Mouse (Mus musculus) R1 (cell line): ENCODE data around the gene Olfr573-ps1.

Source experiments
- DNase-seq: peaks from one replicate; pipeline ENCODE4 v3.0.0-alpha.2; 2018; ENCODE audit warnings: low read depth, low spot score

The Olfr573-ps1 gene

DNA sequence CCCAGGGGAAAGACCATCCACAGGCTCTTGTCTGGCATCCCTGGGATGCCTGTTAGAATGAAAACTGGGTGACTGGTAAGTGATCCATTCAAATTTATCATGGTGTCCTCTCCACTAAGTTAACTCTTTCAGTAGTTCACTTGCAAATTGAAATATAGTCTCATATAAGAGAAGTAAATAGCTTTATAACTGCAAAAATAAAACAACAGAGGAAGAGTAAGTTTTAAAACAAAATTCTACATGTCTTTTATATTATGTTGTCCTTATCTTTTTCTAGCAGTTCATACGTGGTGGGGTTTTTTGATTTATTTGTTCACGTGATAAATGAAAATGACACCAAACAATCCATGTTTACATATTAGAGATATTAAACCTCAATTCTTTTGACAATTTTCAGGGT, at the start of gene Olfr573-ps1:
Gene Olfr573-ps1 (minus strand): TSS at position 101 of the 400 bp plus-strand sequence.
- no peak for DNase-seq

DNA sequence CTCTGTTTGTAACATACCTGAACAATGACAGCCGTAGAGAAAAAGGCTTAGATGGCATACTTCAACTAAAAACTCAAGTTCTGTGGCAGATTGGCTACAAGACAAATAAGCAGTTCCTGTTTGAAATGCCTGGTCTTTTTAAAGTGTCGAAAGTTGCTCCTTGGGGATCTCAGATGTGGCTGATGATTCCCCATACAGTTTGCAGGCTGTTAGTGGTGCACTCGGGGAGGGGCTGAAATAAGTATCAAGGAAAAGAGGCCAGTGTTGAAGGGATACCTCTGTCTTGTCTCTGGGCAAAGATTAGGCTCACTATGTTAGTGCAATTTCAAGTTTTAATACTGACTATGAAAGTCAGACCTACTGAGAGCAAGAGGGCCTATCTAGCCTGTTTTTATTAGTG, 46.8 kb upstream of the Olfr573-ps1 start, which contains the start of gene Olfr578:
Gene Olfr578 (minus strand): TSS at position 101 of the 400 bp plus-strand sequence.
- DNase-seq: no peak

DNA sequence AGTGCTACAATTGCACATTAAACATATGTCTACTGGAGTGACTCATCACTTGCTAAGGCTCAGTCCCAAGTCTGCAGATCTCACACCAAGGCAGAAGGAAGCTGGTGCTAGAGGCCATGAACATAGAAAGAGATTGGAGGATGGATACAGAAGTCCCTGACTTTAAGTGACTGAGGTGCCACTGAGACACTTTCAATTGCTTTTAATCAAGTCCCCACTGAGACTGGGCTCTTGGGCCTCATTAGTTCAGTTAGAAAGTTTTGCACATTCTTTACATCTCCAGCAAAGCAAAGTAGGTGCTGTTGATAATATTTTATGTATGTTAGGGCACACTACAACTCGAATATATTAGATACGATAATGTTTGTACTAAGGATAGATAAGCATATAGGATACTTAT, 33.5 kb upstream of the Olfr573-ps1 start, which contains the start of gene Olfr577:
Gene Olfr577 (minus strand): TSS at position 101 of the 400 bp plus-strand sequence.
- no peak for DNase-seq

DNA sequence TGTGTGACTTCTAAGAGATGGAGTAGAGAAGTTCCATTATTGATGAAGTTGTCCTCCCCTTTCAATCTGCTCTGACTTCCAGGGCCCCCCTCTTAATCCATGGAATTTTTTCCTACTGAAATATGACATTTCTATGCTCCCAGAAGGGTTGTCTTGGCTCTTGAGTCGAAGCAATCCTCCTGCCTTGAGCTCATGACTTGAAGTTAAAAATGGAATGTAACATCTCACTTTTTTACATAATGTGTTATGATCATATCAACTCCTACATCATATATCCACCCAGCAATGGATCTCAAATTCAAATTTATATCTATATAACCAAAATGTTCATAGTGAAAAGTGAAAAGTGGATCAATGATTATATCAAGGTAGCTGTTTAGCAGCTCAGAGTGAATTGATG, 32.0 kb upstream of the Olfr573-ps1 start:
- no peak for DNase-seq

DNA sequence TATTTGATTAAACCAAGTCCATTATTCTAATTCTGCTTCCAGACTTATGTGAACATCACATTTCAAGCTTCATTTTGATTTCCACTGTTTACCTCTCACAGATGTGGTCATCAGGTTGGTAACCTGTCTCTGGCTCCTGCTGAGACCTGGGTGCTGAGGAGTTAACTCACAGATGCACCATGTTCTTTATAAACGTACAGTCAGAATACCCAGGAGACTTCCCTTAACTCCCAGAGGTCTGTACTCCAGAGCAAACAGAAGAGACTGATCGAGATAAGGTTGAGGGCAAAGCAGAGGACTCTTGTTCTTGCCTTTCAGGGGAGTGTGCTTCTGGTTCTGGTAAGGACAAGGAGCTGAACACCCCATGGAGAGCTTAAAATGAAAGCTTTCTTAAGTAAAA, 20.0 kb upstream of the Olfr573-ps1 start, which contains the start of gene Olfr576:
Gene Olfr576 (plus strand): TSS at position 301 of the 400 bp plus-strand sequence.
- no peak for DNase-seq

DNA sequence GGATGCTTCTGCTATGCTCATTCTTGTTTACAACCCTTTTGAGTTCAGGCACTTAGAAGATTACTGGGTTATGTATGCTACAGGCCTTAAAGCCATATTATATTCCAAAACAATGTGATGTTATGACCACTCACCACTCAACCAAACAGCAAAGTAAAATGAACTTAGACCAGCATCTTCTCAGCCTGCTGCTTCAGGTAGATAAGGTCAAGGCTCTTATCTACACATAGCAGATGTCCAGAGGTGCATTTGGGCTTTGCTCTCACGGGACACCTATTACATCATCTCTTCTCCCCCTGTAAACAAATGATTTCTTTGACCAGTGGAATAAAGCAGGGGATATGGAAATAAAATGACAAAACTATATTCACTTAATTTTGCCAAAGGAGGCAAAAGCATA, 16.2 kb upstream of the Olfr573-ps1 start, which contains the start of gene Olfr575:
Gene Olfr575 (minus strand): TSS at position 183 of the 400 bp plus-strand sequence.
- DNase-seq: no peak

DNA sequence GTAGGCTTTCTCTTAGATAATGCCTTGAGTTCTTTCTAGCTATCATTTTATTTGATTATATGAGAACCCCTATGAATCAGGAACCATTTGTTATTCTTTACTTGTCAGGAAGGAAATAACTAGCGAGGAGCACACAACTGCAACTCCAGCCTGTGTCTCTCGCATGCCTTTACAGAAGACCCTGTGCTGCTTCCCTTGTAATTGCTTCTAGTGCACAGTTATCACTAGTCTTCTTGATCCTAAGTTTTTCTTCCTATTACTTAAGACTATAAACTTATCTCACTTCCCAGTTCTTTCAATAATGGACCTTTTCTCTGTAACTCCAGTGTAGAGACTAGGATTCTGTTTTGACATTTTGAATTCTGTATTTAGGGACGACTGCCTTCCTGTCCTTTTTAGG, 15.8 kb upstream of the Olfr573-ps1 start:
- no peak for DNase-seq

DNA sequence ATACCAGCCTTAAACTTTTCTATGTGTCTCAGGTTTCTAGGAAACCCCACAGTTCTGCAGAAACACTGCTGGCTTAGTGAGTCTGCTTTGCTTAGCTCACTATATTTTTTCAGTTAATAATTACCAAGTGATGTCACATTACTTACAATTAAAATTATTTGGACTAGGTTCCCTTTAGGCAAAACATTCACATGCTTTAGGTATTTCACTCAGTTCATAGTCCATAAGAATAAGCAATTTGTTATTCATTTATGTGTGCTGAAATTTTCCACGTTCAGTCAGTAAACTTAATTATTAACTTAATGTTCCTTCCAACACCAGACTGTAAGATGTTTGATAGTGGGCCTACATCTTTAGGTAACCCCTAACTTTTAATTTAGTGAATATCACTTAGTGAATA, 8.4 kb upstream of the Olfr573-ps1 start:
- no peak for DNase-seq

DNA sequence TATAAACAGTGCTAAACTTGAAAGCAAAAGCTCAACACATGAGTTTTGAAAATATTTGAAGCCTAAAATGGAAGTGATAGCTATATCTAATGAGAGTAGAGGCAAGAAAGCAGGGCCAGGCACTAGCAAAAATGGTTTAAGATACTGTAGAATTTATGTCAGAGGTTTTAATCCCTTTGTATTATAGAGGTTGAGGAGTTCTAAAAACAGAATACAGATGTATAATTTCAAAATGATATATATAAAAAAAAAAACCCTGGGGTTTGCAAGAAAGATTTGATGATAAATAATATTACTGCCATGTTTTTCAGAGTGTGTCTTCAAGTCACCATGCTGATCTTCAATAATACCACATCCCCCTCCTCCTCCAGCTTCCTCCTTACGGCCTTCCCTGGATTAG, 5.8 kb upstream of the Olfr573-ps1 start, which contains the start of gene Olfr574:
Gene Olfr574 (plus strand): TSS at position 301 of the 400 bp plus-strand sequence.
- DNase-seq: no peak

DNA sequence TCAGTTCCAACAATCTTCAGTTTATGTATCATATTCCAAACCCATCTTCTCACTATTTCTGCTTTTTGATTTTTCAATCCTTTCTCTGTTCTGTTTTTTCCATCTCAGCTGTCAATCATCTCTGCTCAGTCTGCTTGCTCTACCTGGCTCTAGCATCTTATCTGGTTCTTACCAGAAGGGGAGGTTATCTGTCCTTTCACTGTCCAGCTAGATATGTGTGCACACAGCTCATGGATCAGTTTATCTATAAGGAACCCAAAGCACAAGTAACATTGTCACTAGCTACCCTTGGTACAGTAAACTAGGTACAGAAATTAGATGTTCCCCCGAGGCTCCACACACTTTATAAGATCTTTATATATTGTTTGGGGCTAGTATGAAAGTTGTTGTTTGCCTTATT, 1.0 kb upstream of the Olfr573-ps1 start:
- DNase-seq: no peak

DNA sequence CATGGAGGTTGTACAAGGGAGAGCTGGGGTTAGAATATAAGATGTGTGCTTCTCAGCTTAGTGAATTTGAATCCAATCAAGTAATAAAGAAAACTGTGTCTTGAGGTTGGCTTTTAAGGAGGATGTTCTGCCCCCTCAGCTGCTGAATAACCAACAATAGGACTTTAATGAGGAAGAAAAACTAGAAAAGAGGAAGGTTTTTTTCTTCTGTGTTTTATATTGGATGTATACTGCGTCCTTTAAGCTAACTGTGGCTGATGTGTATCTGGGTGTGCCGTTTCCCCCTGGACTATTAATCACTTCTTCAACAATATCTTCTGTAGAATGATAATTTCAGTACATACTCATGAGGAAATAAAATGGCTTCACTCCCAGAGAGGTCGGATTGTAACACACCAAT, 15.3 kb downstream of the Olfr573-ps1 start:
- DNase-seq: no peak

DNA sequence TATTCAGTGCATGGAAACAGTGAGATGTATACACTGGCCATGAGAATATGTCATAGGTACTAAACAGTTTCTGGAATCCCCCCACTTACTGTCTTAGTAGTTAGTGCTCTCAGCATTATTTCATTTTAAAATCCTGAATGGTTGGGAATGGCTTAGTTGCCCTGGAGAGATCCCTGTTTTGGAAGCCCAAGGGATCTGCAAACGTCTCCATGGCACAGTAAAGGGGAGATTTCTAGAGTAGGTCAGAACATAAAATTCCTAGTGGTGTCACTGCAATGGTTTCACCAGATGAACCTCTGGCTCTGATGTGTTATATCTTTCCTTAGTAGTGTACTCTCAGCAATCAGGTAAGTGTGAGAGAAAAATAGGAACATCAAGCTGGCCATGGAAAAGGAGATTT, 18.3 kb downstream of the Olfr573-ps1 start, which contains the start of gene Olfr572:
Gene Olfr572 (plus strand): TSS at position 301 of the 400 bp plus-strand sequence.
- DNase-seq: no peak

DNA sequence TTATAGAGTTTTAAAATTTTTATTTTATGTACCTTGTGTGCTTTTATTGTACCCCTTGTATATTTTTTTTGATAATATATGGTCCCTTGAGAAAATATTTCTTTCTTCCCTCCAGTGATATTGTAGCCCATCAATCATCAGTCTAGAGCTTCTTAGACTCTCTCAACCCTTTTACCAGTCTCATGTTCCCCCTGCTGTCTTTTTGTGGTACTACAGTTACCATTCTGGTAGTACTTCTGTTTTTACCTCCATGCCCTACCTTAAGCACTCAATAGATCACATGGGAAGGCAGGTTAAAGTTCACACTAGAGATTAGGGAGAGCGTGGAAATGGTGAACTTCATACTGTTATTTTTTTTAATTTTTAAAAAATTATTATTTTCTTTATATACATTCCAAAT, 22.7 kb downstream of the Olfr573-ps1 start:
- peak; percentile 62 for DNase-seq

DNA sequence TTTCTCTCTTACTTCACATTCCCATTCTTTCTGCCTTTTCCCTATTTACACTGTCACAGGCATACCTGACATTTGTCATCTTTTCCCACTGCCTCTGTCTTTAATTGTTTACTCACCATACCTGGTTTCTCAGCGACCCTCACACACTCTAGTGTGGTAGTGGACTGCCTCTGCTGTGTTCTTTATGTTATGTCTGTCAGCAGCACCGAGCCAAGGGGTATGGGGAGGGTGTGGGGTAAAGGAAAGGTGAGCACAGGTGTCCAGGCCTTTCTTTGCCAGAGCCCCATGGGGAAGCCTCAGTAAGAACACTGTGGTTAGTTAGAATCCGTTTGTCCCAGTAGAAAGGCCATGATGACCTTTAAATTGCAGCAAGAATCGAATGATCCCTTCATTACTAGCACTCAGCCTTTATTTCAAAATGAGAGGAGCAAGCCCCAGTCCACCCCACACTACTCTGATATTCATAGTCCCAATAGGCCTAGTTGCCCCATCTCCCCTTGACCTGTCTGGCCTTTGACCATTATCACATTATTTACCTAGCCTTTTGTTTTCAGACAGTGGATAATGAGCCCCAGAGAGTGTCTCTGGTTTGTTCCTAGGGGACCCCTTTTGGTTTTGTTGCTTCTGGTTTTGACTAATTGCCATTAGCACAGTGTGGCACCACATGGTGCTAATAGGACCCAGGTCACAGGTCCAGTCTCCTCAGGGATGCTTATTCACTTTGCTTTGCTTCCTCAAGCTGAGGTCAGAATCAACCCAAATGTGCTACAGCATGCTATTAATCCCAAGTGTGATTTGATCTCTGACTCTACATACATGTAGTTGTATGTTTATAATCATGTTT, 25.1 kb downstream of the Olfr573-ps1 start, which contains the start of gene Olfr571:
Gene Olfr571 (minus strand): TSS at position 505 of the 844 bp plus-strand sequence.
- DNase-seq: no peak

DNA sequence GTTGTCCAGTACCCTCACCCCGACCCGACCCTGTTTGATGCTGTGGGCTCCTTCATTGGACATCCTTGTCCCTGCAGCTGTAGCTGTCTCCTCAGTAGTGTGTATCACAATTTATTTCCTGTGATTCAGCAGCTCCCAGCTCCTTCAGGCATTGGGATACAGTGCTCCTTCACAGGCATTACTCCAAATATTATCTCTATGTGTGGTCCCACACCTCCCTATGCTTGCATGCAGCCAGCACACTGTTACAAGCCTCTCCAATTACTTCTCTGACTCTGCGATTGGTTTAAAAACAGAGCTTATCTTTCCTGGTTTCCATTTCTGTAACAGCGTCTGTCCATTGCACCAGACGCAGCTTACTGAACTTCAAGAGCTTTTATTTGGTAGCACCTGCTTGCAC, 26.0 kb downstream of the Olfr573-ps1 start:
- DNase-seq: no peak

DNA sequence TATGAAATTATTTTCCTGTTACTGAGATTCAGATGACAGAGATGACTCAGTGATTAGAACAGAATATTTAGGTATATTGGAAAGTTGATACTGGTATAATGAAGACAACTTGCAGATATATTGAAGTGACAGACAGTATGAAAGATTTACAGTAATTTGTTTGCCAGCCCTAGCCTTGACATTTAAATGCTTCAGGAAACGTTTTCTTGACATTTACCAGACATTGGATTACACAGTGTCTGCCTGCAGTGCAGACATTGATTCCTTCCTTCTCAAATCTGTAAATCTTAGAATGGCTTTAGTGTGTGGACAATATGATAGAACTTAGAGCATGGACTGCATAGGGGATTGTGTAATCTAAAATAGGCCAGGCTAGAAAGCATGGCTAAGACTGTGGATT, 27.1 kb downstream of the Olfr573-ps1 start:
- no peak for DNase-seq
